Mouse (Mus musculus) ES-Bruce4 (cell line): ENCODE measurements around the gene Akap5. TPM values are rescaled to one million over a fixed set of nuclear protein-coding genes. Genes with fewer than 3 reads are reported as not detected.

Experiments
- H3K27ac ChIP-seq: 2 replicates; pipeline ENCODE4 v1.5.1; 2012; ENCODE audit warnings: low read length, inconsistent platforms; ENCODE audit not compliant: insufficient read depth
- H3K27me3 ChIP-seq: 2 replicates; pipeline ENCODE4 v1.6.1; 2012; ENCODE audit warnings: mild to moderate bottlenecking, low read length, inconsistent platforms; ENCODE audit not compliant: control insufficient read depth, poor library complexity, insufficient read depth, severe bottlenecking
- H3K36me3 ChIP-seq: 2 replicates; pipeline ENCODE4 v1.6.1; 2012; ENCODE audit warnings: inconsistent platforms, mild to moderate bottlenecking, low read length, moderate library complexity; ENCODE audit not compliant: control insufficient read depth, poor library complexity, insufficient read depth, severe bottlenecking
- H3K4me1 ChIP-seq: one replicate; pipeline ENCODE4 v1.8.1; 2011; ENCODE audit warnings: low read length; ENCODE audit not compliant: control insufficient read depth, insufficient read depth
- H3K4me3 ChIP-seq: 2 replicates; pipeline ENCODE4 v1.5.1; 2011; ENCODE audit warnings: low read depth, mild to moderate bottlenecking, low read length
- H3K9ac ChIP-seq: 2 replicates; pipeline ENCODE4 v1.6.1; 2012; ENCODE audit warnings: low read depth, mild to moderate bottlenecking, inconsistent platforms; ENCODE audit not compliant: poor library complexity, severe bottlenecking
- H3K9me3 ChIP-seq: replicated peaks from 2 replicates; pipeline ENCODE4 v1.6.1; 2012; ENCODE audit warnings: mild to moderate bottlenecking, low read length, inconsistent platforms; ENCODE audit not compliant: control insufficient read depth, poor library complexity, insufficient read depth, severe bottlenecking
- CTCF ChIP-seq: IDR thresholded peaks from one replicate; pipeline ENCODE4 v1.8.1; 2011; ENCODE audit warnings: low read depth, low read length
- EP300 ChIP-seq: IDR thresholded peaks from 2 replicates; pipeline ENCODE4 v1.6.1; 2011; ENCODE audit warnings: low read depth, low read length; ENCODE audit not compliant: insufficient read depth
- POLR2A ChIP-seq: IDR thresholded peaks from one replicate; pipeline ENCODE4 v1.8.1; 2011; ENCODE audit warnings: low read length; ENCODE audit not compliant: insufficient read depth
- polyA plus RNA-seq: library from polyadenylated mRNA; stranded (reverse); fragments of >200 nt; gene quantifications from 2 replicates; pipeline ENCODE4 v1.2.4, GENCODE M21; 2011; ENCODE audit warnings: low read depth; ENCODE audit not compliant: missing spikeins, insufficient read depth, insufficient read length

The Akap5 gene
- polyA plus RNA-seq, 1 experiment: 11.1 TPM

DNA sequence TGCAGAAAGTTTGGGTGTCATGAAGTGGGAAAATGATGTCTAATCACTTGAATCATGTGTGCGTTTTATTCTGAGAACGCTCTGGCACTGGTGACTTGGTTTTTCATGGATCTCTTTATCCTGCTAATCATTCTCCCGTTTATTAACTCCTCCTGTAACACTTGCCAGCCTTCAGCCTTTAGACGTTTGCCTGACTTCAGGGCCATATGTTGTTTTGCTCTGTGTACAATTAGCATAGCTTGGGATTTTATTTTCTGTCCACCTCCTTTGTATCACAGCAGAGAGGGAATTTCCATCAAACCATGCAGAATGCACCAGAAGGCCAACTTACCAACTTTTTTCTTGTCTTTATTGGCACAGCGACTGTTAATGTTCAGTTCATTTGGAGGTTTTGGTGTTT, 26.9 kb upstream of the Akap5 start:
- Histone ChIP-seq H3K36me3 (peaks cover 94% of the 10 kb centered on the region), H3K4me1 (no peaks in the 10 kb centered on the region)
- no peak for TF ChIP-seq EP300
- no peak for TF ChIP-seq CTCF
- TF ChIP-seq POLR2A: no peak

DNA sequence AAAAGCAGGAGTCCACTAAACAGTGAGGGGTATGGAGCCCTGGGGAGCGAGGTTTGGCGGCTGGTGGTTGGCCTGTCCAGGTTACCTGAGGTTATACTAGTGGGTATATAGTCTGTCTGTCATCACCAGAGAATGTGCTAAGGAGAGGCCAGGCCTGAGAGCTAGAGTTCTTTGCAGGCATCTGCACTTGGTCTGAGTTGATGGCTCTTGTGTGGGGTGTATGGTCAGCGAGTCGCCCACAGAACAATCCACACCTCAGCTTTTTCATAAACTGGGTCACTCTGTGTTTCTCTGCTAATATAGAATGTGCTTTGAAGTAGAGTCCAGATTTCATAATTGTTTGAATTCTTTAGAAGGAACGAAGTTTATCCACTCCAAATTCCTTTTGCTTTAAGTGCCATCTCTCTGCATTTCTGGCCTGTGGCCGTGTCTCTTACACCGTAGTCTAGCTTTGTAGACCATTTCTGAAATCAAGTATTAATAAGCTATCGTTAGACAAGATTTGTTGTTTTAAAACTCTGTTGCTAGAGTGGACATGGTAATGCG, 25.3 kb upstream of the Akap5 start:
- no peak overlapping the region for H3K27ac ChIP-seq
- TF ChIP-seq POLR2A: no peak
- no peak for TF ChIP-seq CTCF
- no peak for TF ChIP-seq EP300
- H3K36me3 ChIP-seq: peaks cover 96% of the 10 kb centered on the region
- no peak overlapping the region for H3K9ac ChIP-seq
- H3K4me3 ChIP-seq: no peak overlapping the region
- H3K4me1 ChIP-seq: no peaks in the 10 kb centered on the region
- no peaks in the 10 kb centered on the region for H3K27me3 ChIP-seq
- no peaks in the 10 kb centered on the region for H3K9me3 ChIP-seq

More for the DNA sequence above, 26.9 kb upstream of the Akap5 start:
- Histone ChIP-seq H3K4me3 (no peak overlapping the region), H3K27me3 (no peaks in the 10 kb centered on the region), H3K9me3 (no peaks in the 10 kb centered on the region), H3K9ac (no peak overlapping the region), H3K27ac (no peak overlapping the region)

DNA sequence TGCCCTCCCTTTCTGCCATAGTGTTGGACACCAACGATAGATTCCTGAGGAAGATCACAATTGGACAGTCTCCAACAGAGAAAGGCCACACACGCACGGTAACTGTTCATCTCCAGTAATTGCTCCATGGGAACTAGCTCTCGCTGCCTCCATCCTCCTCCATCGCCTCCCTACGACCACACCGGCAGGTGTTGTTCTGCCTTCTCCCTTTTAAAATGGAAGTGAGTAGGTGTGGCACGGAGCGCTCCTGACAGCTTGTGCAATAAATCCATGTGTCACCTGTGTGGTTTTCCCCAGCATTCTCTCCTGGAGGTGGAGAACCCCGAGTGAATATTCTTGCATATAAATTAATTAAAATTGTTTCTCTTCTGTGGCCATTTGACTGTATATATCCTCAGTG, 24.3 kb upstream of the Akap5 start:
- no peaks in the 10 kb centered on the region for H3K27me3 ChIP-seq
- no peaks in the 10 kb centered on the region for H3K4me1 ChIP-seq
- peaks cover 93% of the 10 kb centered on the region for H3K36me3 ChIP-seq
- no peak overlapping the region for H3K4me3 ChIP-seq
- no peak for TF ChIP-seq POLR2A
- no peak for TF ChIP-seq EP300
- TF ChIP-seq CTCF: no peak
- H3K27ac ChIP-seq: no peak overlapping the region
- no peaks in the 10 kb centered on the region for H3K9me3 ChIP-seq
- H3K9ac ChIP-seq: no peak overlapping the region

DNA sequence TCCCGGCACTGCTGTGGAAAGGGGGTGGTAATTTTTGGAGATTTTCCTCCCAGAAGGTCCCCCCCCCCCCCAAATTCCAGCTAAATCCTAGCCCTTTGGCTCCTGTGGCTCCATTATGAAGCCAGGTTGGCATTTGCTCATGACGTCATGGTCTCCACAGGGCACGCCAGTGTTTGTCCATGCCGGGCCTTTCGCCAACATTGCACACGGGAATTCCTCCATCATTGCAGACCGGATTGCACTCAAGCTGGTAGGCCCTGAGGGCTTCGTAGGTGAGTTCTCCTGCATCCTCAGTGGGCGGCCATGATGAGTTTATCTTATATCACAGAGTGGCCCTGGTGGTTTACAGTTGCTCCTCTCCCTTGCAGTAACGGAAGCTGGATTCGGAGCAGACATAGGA, 21.2 kb upstream of the Akap5 start:
- TF ChIP-seq POLR2A (no peak), CTCF (no peak), EP300 (no peak)
- no peak overlapping the region for H3K4me3 ChIP-seq
- H3K36me3 ChIP-seq: peaks cover 83% of the 10 kb centered on the region

DNA sequence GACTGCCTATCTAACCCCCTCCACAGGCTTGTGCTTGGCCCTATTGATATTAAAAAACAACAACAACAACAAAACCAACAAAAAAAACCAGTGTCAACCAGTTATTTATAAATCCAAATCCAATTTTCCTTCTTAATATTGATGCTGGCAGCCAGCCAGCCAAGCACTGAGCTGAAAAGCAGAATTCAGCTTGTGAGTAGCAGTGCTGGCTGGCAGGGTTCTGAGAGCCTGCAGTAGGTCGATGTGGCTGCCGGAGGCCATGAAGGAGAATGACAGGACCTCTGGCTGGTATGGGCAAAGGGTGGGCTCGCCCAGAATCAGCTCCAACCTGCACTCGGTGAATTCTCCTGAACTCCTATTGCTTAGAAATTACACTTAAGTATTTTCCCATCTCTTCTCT, 20.5 kb upstream of the Akap5 start:
- Histone ChIP-seq H3K4me1 (peaks cover 3% of the 10 kb centered on the region), H3K9me3 (no peaks in the 10 kb centered on the region), H3K36me3 (peaks cover 81% of the 10 kb centered on the region), H3K27ac (no peak overlapping the region), H3K9ac (no peak overlapping the region), H3K27me3 (no peaks in the 10 kb centered on the region), H3K4me3 (no peak overlapping the region)
- TF ChIP-seq CTCF (no peak), EP300 (no peak), POLR2A (no peak)

More for the DNA sequence above, 21.2 kb upstream of the Akap5 start:
- Histone ChIP-seq H3K4me1 (peaks cover 3% of the 10 kb centered on the region), H3K9me3 (no peaks in the 10 kb centered on the region), H3K27ac (no peak overlapping the region), H3K9ac (no peak overlapping the region), H3K27me3 (no peaks in the 10 kb centered on the region)

DNA sequence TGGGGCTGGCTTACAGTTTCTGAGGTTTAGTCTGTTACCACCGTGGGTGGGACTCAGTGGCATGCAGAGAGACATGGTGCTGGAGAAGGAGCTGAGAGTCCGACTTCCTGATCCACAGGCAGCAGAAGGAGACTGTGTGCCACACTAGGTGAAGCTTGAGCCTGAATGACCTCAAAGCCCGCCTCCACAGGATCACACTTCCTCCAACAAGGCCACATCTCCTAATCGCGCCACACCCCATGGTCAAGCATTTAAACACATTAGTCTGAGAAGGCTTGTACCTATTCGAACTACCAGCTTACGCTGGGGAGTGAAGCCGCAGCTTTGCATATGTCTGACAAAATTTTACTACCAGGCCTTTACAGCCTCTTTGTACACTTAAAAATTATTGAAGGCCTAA, 19.6 kb upstream of the Akap5 start:
- no peak overlapping the region for H3K9ac ChIP-seq
- no peaks in the 10 kb centered on the region for H3K9me3 ChIP-seq
- H3K4me3 ChIP-seq: no peak overlapping the region
- peaks cover 3% of the 10 kb centered on the region for H3K4me1 ChIP-seq
- H3K27ac ChIP-seq: no peak overlapping the region
- no peaks in the 10 kb centered on the region for H3K27me3 ChIP-seq
- peaks cover 79% of the 10 kb centered on the region for H3K36me3 ChIP-seq
- TF ChIP-seq EP300 (no peak), CTCF (no peak), POLR2A (no peak)
